ENCODE assay signal across 22 mouse cellular contexts in genomic region chr1:181424922-181425321, GRCm38 (mm10).
"Had no signal": no experiment of that assay in that cellular context is flagged by ENCODE, and none has a peak within 500 bp of the region (broad histone marks: within the 10 kb centered on the region; RNA-seq: fewer than 3 reads in every experiment).

No protein-coding gene starts in this region.

- H3K9ac ChIP-seq: limb, embryonic 12.5 days; limb, embryonic 15.5 days; liver, embryonic 14.5 days; liver, postnatal 0 days; lung, embryonic 14.5 days; midbrain, embryonic 13.5 days; neural tube, embryonic 12.5 days; neural tube, embryonic 15.5 days had no signal

- H3K27me3 ChIP-seq: limb, embryonic 15.5 days; midbrain, embryonic 13.5 days; neural tube, embryonic 12.5 days; neural tube, embryonic 15.5 days had no signal

- H3K4me2 ChIP-seq: limb, embryonic 12.5 days; limb, embryonic 15.5 days; liver, embryonic 11.5 days; lung, embryonic 14.5 days; midbrain, embryonic 13.5 days; neural tube, embryonic 12.5 days; neural tube, embryonic 15.5 days had no signal

- H3K9me3 ChIP-seq: limb, embryonic 12.5 days; limb, embryonic 15.5 days; midbrain, embryonic 10.5 days; midbrain, embryonic 13.5 days; neural tube, embryonic 12.5 days; neural tube, embryonic 15.5 days had no signal

- H3K36me3 ChIP-seq: limb, embryonic 12.5 days; limb, embryonic 15.5 days; midbrain, embryonic 10.5 days; midbrain, embryonic 13.5 days; neural tube, embryonic 12.5 days; neural tube, embryonic 15.5 days had no signal

- H3K4me3 ChIP-seq: limb, embryonic 12.5 days; limb, embryonic 15.5 days; midbrain, embryonic 10.5 days; midbrain, embryonic 13.5 days; neural tube, embryonic 12.5 days; neural tube, embryonic 15.5 days had no signal

- ATAC-seq: liver, postnatal 0 days; lung, postnatal 0 days; midbrain, embryonic 13.5 days; midbrain, embryonic 16.5 days had no signal

- H3K27ac ChIP-seq: limb, embryonic 12.5 days; limb, embryonic 15.5 days; liver, embryonic 14.5 days; macrophage; midbrain, embryonic 10.5 days; midbrain, embryonic 13.5 days; neural tube, embryonic 12.5 days; neural tube, embryonic 15.5 days had no signal

- DNase-seq: kidney, adult 11 months; kidney, adult 9 months; kidney, postnatal 14 days; kidney, postnatal 4 days; left cerebral cortex, postnatal 4 days; liver, postnatal 0 days; lung, embryonic 14.5 days; retina, postnatal 1 day; thymus, adult 18-20 months; thymus, postnatal 14 days; thymus, postnatal 4 days had no signal
